Mouse (Mus musculus): ENCODE results near the gene Gp1ba. TPM values are rescaled to one million over a fixed set of nuclear protein-coding genes. Genes with fewer than 3 reads are reported as not detected.

Gp1ba gene
- polyA plus RNA-seq, 1 experiment: 0.03 TPM

- H3K27me3 ChIP-seq (replicated peaks; ENCODE audit: control insufficient read depth, insufficient read depth, low read length): no peaks in the 10 kb centered on the region
- H3K4me1 ChIP-seq (ENCODE audit: control insufficient read depth, insufficient read depth, low read length): peaks cover 15% of the 10 kb centered on the region; the same call in 1 of the 2 replicates
- peak overlapping the region; percentile 40; the same call in 1 of the 2 replicates for H3K27ac ChIP-seq (ENCODE audit: insufficient read depth, low read depth, low read length)
- DNase-seq: no peak
- 11% methylated on average over 6 of the region's 6 CpGs for WGBS
- TF ChIP-seq POLR2A (IDR thresholded peaks at IDR 0.05; ENCODE audit: low read depth, low read length): no peak
- TF ChIP-seq CTCF (conservative IDR thresholded peaks at IDR 0.05; ENCODE audit: insufficient read depth, insufficient read length, low read depth, low read length): no peak
- peak overlapping the region; percentile 100 for H3K4me3 ChIP-seq (ENCODE audit: insufficient read depth, low read depth, low read length)
- peaks cover 6% of the 10 kb centered on the region; the same call in 1 of the 2 replicates for H3K36me3 ChIP-seq (ENCODE audit: control insufficient read depth, insufficient read depth, low read length)
These were observed 14.0 kb downstream of the Gp1ba start for GRCm38 (mm10) chr11:70652884-70653344.

GRCm38 (mm10) chr11:70653345-70654197 is 14.6 kb downstream of the Gp1ba start:
- Histone ChIP-seq H3K36me3 (ENCODE audit: control insufficient read depth, insufficient read depth, low read length) (peaks cover 6% of the 10 kb centered on the region; the same call in 1 of the 2 replicates), H3K4me3 (ENCODE audit: insufficient read depth, low read depth, low read length) (peak overlapping the region; percentile 100), H3K27ac (ENCODE audit: insufficient read depth, low read depth, low read length) (peak overlapping the region; percentile 100), H3K4me1 (ENCODE audit: control insufficient read depth, insufficient read depth, low read length) (peaks cover 15% of the 10 kb centered on the region; the same call in 1 of the 2 replicates), H3K27me3 (replicated peaks; ENCODE audit: control insufficient read depth, insufficient read depth, low read length) (no peaks in the 10 kb centered on the region)
- peak; percentile 69 for DNase-seq
- TF ChIP-seq POLR2A (IDR thresholded peaks at IDR 0.05; ENCODE audit: low read depth, low read length): no peak
- TF ChIP-seq CTCF (conservative IDR thresholded peaks at IDR 0.05; ENCODE audit: insufficient read depth, insufficient read length, low read depth, low read length): no peak
- WGBS: under 1% methylated on average over 49 of the region's 63 CpGs

- H3K4me3 ChIP-seq (ENCODE audit: insufficient read depth, low read depth, low read length): peak within 1 kb of the TSS; percentile 100
- no peaks in the 10 kb centered on the region for H3K27me3 ChIP-seq (replicated peaks; ENCODE audit: control insufficient read depth, insufficient read depth, low read length)
- peak within 1 kb of the TSS; percentile 100 for H3K27ac ChIP-seq (ENCODE audit: insufficient read depth, low read depth, low read length)
- WGBS: under 1% methylated on average over 45 of the region's 61 CpGs
- H3K36me3 ChIP-seq (ENCODE audit: control insufficient read depth, insufficient read depth, low read length): peaks cover 6% of the 10 kb centered on the region; the same call in 1 of the 2 replicates
- TF ChIP-seq CTCF (conservative IDR thresholded peaks at IDR 0.05; ENCODE audit: insufficient read depth, insufficient read length, low read depth, low read length) (no peak), POLR2A (IDR thresholded peaks at IDR 0.05; ENCODE audit: low read depth, low read length) (peak; percentile 82)
- H3K4me1 ChIP-seq (ENCODE audit: control insufficient read depth, insufficient read depth, low read length): peaks cover 12% of the 10 kb centered on the region; the same call in 1 of the 2 replicates
- DNase-seq: peak; percentile 83
These were observed 15.4 kb downstream of the Gp1ba start, which contains the start of gene Pfn1 for GRCm38 (mm10) chr11:70654198-70654922. Gene Pfn1 (minus strand): TSS chr11:70654644.

GRCm38 (mm10) chr11:70654923-70655570 is 16.1 kb downstream of the Gp1ba start:
- WGBS: under 1% methylated on average over 48 of the region's 48 CpGs
- H3K27ac ChIP-seq (ENCODE audit: insufficient read depth, low read depth, low read length): peak overlapping the region; percentile 93
- no peaks in the 10 kb centered on the region for H3K27me3 ChIP-seq (replicated peaks; ENCODE audit: control insufficient read depth, insufficient read depth, low read length)
- peak; percentile 86 for DNase-seq
- H3K4me1 ChIP-seq (ENCODE audit: control insufficient read depth, insufficient read depth, low read length): peaks cover 12% of the 10 kb centered on the region; the same call in 1 of the 2 replicates
- TF ChIP-seq POLR2A (IDR thresholded peaks at IDR 0.05; ENCODE audit: low read depth, low read length) (peak; percentile 38), CTCF (conservative IDR thresholded peaks at IDR 0.05; ENCODE audit: insufficient read depth, insufficient read length, low read depth, low read length) (no peak)
- H3K4me3 ChIP-seq (ENCODE audit: insufficient read depth, low read depth, low read length): peak overlapping the region; percentile 100
- H3K36me3 ChIP-seq (ENCODE audit: control insufficient read depth, insufficient read depth, low read length): peaks cover 6% of the 10 kb centered on the region; the same call in 1 of the 2 replicates

- Histone ChIP-seq H3K4me3 (ENCODE audit: insufficient read depth, low read depth, low read length) (peak overlapping the region; percentile 100), H3K4me1 (ENCODE audit: control insufficient read depth, insufficient read depth, low read length) (peaks cover 12% of the 10 kb centered on the region; the same call in 1 of the 2 replicates), H3K36me3 (ENCODE audit: control insufficient read depth, insufficient read depth, low read length) (peaks cover 3% of the 10 kb centered on the region; the same call in 1 of the 2 replicates), H3K27ac (ENCODE audit: insufficient read depth, low read depth, low read length) (peak overlapping the region; percentile 93), H3K27me3 (replicated peaks; ENCODE audit: control insufficient read depth, insufficient read depth, low read length) (no peaks in the 10 kb centered on the region)
- DNase-seq: peak; percentile 58
- 3% methylated on average over 61 of the region's 61 CpGs for WGBS
- no peak for TF ChIP-seq POLR2A (IDR thresholded peaks at IDR 0.05; ENCODE audit: low read depth, low read length)
- TF ChIP-seq CTCF (conservative IDR thresholded peaks at IDR 0.05; ENCODE audit: insufficient read depth, insufficient read length, low read depth, low read length): no peak
These were observed 16.9 kb downstream of the Gp1ba start for GRCm38 (mm10) chr11:70655571-70656455.
